ENCODE assay signal across 9 mouse cellular contexts in the genomic region with DNA sequence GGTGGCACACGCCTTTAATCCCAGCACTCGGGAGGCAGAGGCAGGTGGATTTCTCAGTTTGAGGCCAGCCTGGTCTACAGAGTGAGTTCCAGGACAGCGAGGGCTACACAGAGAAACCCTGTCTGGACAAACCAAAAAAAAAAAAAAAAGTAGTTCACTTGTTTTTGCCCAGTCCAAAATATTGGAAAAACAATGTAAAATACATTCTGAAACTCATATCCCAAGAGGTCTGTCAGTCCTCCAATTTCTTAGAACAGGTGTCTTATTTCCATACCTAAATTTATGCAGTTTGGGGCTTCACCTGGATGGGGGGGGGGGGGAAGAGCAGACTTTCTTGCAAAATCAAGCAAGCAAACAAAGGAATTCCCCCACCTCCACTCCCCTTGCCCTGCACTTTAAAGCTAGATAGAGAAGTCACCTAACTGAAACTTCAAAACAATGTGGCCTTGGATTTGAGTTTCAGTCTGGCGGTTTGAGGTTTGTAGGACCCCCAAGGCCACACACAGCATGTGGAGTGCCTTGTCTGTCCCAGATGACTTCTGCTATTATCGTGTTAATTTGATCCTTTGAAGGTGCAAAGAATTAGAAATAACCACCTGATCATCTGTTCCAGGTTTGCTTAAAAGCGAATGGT. TPM values are rescaled to one million over a fixed set of nuclear protein-coding genes. Genes with fewer than 3 reads are reported as not detected.
DNase-seq lines count a peak whose midpoint lies in the region; ATAC-seq and TF ChIP-seq lines count a peak whose summit lies in the region.
"Had no signal": no experiment of that assay in that cellular context is flagged by ENCODE, and none has a peak within 500 bp of the region (broad histone marks: within the 10 kb centered on the region; RNA-seq: fewer than 3 reads in every experiment).

No protein-coding gene starts in this region.

- no peaks in the 10 kb centered on the region for H3K9me3 ChIP-seq in heart, embryonic 12.5 days (replicated peaks)
- H3K9me3 ChIP-seq in G1E (replicated peaks) = no peaks in the 10 kb centered on the region
- no peaks in the 10 kb centered on the region for H3K9me3 ChIP-seq in hindbrain, embryonic 12.5 days (replicated peaks)
- no peaks in the 10 kb centered on the region for H3K9me3 ChIP-seq in midbrain, embryonic 12.5 days

- WGBS in heart, embryonic 12.5 days = 52% methylated on average over 6 of the region's 6 CpGs
- WGBS in hindbrain, embryonic 12.5 days = 53% methylated on average over 6 of the region's 6 CpGs
- 51% methylated on average over 6 of the region's 6 CpGs for WGBS in midbrain, embryonic 12.5 days

- no peak overlapping the region for H3K9ac ChIP-seq in heart, embryonic 12.5 days
- no peak overlapping the region for H3K9ac ChIP-seq in hindbrain, embryonic 12.5 days
- no peak overlapping the region for H3K9ac ChIP-seq in midbrain, embryonic 12.5 days (replicated peaks)

- H3K27ac ChIP-seq in heart, embryonic 12.5 days (ENCODE audit: poor library complexity, severe bottlenecking) = no peak overlapping the region
- H3K27ac ChIP-seq in hindbrain, embryonic 12.5 days = no peak overlapping the region
- no peak overlapping the region for H3K27ac ChIP-seq in midbrain, embryonic 12.5 days (replicated peaks)

- no peaks in the 10 kb centered on the region for H3K36me3 ChIP-seq in heart, embryonic 12.5 days
- H3K36me3 ChIP-seq in G1E (replicated peaks) = no peaks in the 10 kb centered on the region
- no peaks in the 10 kb centered on the region for H3K36me3 ChIP-seq in hindbrain, embryonic 12.5 days
- H3K36me3 ChIP-seq in midbrain, embryonic 12.5 days = no peaks in the 10 kb centered on the region

- peaks cover 14% of the 10 kb centered on the region for H3K4me1 ChIP-seq in heart, embryonic 12.5 days (replicated peaks)
- H3K4me1 ChIP-seq in G1E (ENCODE audit: insufficient read depth, low read depth, low read length) = peaks cover 37% of the 10 kb centered on the region
- H3K4me1 ChIP-seq in hindbrain, embryonic 12.5 days = peaks cover 8% of the 10 kb centered on the region; the same call in 1 of the 2 replicates
- H3K4me1 ChIP-seq in midbrain, embryonic 12.5 days = peaks cover 15% of the 10 kb centered on the region

- no peak for ATAC-seq in heart, embryonic 12.5 days (ENCODE audit: insufficient number of reproducible peaks, low FRiP score)
- no peak for ATAC-seq in G1E (ENCODE audit: extremely low read depth, insufficient number of reproducible peaks, low FRiP score, poor library complexity, severe bottlenecking)
- no peak for ATAC-seq in hindbrain, embryonic 12.5 days (ENCODE audit: low FRiP score)
- no peak for ATAC-seq in midbrain, embryonic 12.5 days (ENCODE audit: low FRiP score, low read depth)
- ATAC-seq: Patski had no signal

- H3K4me2 ChIP-seq in heart, embryonic 12.5 days = peak overlapping the region; percentile 60
- peak overlapping the region; percentile 50 for H3K4me2 ChIP-seq in hindbrain, embryonic 12.5 days (replicated peaks)
- H3K4me2 ChIP-seq in midbrain, embryonic 12.5 days (replicated peaks) = peak overlapping the region; percentile 39

- peak overlapping the region; percentile 23 for H3K4me3 ChIP-seq in heart, embryonic 12.5 days
- peak overlapping the region; percentile 62; the same call in 1 of the 2 replicates for H3K4me3 ChIP-seq in G1E (ENCODE audit: low read depth, low read length)
- peak overlapping the region; percentile 18; the same call in 1 of the 2 replicates for H3K4me3 ChIP-seq in hindbrain, embryonic 12.5 days
- H3K4me3 ChIP-seq in midbrain, embryonic 12.5 days = no peak overlapping the region

- peaks cover 80% of the 10 kb centered on the region for H3K27me3 ChIP-seq in heart, embryonic 12.5 days (replicated peaks)
- no peaks in the 10 kb centered on the region for H3K27me3 ChIP-seq in G1E (ENCODE audit: insufficient read depth, low read length)
- no peaks in the 10 kb centered on the region for H3K27me3 ChIP-seq in hindbrain, embryonic 12.5 days
- H3K27me3 ChIP-seq in midbrain, embryonic 12.5 days = no peaks in the 10 kb centered on the region
- H3K27me3 ChIP-seq: Patski had no signal

- DNase-seq in heart, postnatal 4 days = no peak
- peak; percentile 4 for DNase-seq in G1E (ENCODE audit: low spot score)
- DNase-seq in right cerebral cortex, postnatal 36 days (ENCODE audit: low spot score in 2 of 2) = no peak
- DNase-seq in urinary bladder, postnatal 14 days (ENCODE audit: low spot score) = no peak
- DNase-seq in lung, postnatal 25 days (ENCODE audit: low spot score) = no peak

- no peak for TF ChIP-seq CTCF in G1E (IDR thresholded peaks at IDR 0.05; ENCODE audit: low read depth, low read length)

RNA-seq across cellular contexts. Expression of gene Kras, which starts 25.7 kb away (rescaled TPM):
- polyA plus RNA-seq in heart, embryonic 12.5 days (2016; fragmentation: Nextera tagmentation; extraction: Ambion mirVana) = 49.4 and 51.2 TPM in 2 replicates
- 10 to 100 TPM; 49.2 to 50.5 TPM for total RNA-seq in heart, postnatal 4 days (2021)
- total RNA-seq in G1E (2014; fragmentation: Nextera tagmentation) = 44.8 and 52.3 TPM in 2 replicates
- 14.5 and 15.8 TPM in 2 replicates for total RNA-seq in G1E (2017)
- 27.2 and 45.7 TPM in 2 replicates for polyA plus RNA-seq in G1E (2012)
- 109 and 116 TPM in 2 replicates for polyA plus RNA-seq in hindbrain, embryonic 12.5 days (2016; fragmentation: Nextera tagmentation; extraction: Ambion mirVana)
- 117 and 121 TPM in 2 replicates for polyA plus RNA-seq in midbrain, embryonic 12.5 days (2016; fragmentation: Nextera tagmentation; extraction: Ambion mirVana)
